Mouse (Mus musculus): ENCODE measurements around the gene Snapc5.
"Not testable (repeated sequence)": the region's sequence is repeated elsewhere in the genome, so short reads cannot be mapped to it uniquely, and the experiment has no call there.

Snapc5 gene

DNA sequence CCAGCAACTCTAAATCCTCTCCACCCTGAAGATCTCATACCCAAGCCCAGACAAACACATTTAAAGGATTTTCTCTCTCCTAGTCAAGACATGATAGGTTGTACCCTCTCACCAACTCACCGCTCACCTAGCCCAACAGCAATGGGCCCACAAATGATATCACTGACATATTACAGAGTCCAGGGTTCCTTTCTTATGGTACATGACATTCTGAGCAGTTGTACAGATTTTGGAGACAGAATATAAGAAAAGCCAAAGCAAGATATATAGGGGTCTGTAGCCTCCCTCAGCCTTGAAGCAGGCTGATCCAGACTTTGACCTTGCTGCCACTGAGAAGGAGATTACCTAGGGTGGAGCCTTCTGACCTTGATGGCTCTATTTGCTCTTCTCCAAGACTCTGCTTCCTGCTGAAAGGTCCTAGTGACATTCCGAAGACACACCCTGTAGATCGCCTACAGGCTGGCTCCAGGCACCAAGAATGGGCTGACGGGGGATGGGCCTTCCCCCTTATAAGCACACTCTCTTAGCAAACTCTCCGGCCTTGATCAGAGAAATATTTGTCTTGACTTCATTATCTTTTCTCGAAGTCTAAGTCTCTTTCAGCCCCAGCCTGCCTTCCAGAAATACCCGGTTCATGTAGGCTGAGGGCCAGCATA, 19.8 kb downstream of the Snapc5 start:
- not testable (repeated sequence) for DNase-seq (ENCODE audit: extremely low spot score)

DNA sequence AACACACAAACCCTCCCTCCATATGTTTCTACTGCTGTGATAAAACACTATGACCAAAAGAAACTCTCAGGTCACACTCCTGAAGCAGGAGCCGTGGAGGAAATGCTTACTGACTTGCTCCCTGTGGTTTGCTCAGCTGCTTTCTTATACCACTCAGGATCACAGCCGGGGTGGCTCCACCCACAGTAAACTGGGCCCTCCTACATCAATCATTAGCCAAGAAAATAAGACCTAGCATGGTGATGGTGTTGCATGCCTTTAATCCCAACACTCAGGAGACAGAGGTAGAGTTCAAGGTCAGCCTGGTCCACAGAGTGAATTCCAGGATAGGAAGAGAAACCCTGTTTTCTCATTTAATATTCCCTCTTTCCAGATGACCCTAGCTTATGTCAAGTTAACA, 20.8 kb downstream of the Snapc5 start:
- no peak for DNase-seq (ENCODE audit: extremely low spot score)

DNA sequence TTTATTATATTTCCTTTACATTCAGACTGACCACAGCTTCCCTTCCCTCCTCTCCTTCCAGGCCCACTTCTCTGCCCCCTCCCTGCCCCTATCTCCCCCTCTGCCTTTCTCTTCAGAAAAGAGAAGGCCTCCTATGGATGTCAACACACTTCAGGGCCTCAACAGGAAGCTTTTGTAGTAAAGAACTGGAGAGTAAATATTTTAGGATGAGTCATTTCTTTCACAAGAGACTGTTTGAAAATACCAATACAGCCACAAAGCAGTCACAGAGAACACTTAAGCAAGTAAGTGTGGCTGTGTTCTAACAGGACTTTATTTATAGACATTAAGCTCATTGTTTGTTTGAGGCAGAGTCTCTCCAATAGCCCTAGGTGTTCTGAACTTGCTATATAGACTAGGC, 23.3 kb downstream of the Snapc5 start:
- DNase-seq (ENCODE audit: extremely low spot score), result no peak

DNA sequence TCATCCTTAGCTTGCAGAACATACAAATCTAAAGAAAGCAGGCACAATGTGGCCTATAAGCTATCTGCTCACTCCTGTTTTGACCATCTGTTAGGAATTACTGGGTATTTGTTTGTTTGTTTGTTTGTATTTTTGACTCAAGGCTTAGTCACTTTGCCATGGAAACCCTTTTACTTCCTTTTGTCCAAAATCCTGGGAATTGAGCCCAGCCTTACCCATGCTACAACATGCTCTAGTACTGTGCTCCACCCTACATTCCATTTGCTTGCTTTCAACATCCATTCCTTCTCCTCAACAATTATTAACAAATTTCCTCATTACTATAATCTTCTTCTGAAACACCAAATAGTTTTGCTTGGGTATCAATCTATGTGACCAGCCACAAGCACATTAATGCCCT, 23.8 kb downstream of the Snapc5 start:
- no peak for DNase-seq (ENCODE audit: extremely low spot score)

DNA sequence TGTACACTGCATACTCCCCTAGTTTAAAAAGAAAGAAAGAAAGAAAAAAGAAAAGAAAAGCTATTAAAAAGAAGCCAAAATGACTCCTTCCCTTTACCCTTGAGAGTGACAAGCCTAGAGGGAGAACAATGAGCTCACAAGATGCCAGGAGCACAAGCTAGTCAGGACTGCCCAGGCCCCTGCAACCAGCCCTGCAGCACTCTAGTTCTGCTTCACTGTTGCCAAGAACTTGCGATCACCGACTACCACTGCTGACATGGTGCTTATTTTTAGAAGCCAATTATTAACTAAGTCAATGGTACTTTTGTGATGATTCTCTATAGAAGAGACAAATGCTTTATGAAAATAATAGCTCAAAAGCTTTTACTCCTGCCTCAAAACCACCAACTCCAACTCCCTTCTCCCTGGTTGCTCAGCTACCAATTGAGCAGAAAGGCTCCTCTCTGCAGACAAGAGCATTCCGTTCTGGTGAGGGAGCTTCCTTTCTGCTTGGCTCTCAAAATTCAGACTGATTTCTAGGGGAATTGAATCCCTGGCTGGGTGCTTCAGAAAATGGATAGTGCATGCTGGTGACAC, 28.5 kb downstream of the Snapc5 start:
- DNase-seq (ENCODE audit: extremely low spot score), result no peak

DNA sequence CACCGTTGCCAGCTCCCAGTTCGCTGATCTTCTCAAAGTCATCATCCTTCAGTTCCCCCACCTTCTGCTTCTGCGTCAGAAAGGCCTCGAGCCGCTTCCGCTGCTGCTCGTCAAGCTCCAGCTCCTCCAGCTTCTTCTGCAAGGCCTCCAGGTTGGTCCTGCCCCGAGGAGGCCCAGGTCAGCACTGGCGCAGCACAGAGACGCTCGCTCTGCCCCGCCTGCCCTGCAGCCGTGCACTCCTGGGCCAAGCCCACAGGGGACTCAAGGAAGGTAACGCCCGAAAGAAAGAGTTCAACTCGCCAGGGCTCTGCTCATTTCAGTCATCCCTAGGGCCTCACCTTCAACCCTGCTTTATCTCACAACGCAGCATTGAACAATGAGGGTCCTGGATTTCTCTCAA, 35.4 kb downstream of the Snapc5 start:
- DNase-seq (ENCODE audit: extremely low spot score), result no peak

DNA sequence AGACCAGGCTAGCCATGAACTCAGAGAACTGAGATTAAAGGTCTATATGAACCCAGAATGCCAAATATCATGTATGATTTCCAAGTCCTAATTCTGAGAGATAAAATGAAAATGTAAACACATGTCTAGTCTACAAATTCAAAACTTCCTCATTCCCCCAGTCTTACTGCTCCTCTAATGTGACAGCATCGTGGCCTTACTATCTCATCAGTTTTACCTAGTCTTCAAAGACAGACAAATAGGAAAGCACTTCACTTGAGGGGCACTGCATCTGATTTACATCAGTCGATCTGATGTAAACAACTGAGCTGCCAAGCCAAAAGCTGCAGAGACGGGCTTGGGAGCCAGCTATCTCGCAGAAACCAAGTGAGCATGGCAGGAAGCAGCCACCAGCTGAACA, 37.0 kb downstream of the Snapc5 start:
- no peak for DNase-seq (ENCODE audit: extremely low spot score)

DNA sequence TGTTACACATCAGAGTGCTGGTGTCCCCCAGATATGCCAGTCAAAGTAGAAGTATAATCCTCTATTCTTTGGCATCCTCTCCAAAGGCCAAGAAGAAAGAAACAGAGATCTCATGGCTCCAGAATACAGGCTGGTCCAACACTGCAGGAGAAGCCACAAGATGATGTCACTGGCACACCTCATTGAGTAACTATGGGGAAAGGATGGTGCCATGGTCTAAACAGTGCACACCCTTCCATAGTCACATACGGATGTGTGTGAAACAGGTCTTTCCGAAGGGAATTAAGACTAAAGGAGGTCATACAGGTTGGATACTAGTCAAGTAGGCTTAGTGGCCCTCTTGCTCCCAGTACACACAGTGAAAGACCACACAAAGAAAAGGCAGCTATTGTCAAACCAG, 37.6 kb downstream of the Snapc5 start:
- no peak for DNase-seq (ENCODE audit: extremely low spot score)

DNA sequence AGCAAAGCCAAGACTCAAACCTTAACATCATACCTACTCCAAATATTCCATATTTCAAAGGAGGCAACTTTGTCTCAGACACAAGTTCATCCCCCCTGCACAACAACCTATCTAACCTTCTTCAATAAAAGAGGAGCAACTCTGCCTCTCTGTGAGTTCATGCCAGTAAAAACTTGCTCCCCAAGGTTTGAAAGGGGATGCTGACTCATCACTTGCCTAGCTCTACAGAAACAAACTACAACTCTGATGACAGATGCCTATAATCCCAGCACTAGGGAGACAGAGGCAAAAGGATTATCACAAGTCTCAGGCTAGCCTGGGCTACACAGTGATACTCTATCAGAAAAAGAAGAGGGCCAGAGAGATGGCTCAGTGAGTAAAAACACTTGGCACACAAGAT, 38.8 kb downstream of the Snapc5 start:
- DNase-seq (ENCODE audit: extremely low spot score), result no peak

DNA sequence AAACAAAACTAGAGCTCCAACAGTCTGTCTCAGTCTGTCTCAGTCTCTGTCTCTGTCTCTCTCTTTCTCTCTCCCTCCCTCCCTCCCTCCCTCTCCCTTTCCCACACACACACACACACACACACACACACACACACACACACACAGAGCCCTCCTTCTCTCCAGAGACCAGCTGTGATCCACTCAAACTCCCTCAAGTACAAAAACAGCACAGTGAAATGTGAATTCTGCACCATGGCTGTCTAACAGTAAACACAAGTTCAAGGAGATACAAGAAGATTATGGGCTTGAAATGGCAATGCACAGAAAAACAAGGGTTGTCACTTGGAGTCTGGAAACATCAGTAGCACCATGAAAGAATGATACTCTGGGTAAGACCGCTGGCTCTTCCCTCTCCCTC, 40.2 kb downstream of the Snapc5 start:
- no peak for DNase-seq (ENCODE audit: extremely low spot score)

DNA sequence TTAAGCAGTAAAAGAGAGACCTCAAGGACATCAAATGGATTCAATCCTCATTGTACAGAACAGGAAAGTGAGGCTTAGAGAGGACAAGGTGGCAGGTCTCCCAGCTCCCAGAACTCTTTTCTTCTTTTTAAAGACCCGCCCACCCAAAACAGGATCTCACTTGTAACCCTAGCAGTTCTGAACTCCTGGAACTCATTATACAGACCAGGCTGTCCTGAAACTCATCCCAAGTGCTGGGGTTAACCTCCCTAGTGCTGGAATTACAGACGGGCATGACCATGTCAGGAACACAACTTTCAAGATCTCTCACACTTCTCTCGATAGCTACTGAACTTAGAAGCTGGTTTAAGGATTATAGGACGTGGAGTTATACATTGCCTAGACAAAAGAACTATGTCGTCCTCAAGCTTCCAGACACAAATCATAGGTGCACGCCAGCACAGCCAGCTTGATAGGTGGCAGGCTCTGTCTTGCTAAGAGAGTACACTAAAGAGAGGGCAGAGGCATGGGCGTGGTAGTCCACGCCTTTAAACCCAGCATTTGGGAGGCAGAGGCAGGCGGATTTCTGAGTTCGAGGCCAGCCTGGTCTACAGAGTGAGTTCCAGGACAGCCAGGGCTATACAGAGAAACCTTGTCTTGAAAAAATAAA, 40.8 kb downstream of the Snapc5 start:
- DNase-seq (ENCODE audit: extremely low spot score), result no peak

DNA sequence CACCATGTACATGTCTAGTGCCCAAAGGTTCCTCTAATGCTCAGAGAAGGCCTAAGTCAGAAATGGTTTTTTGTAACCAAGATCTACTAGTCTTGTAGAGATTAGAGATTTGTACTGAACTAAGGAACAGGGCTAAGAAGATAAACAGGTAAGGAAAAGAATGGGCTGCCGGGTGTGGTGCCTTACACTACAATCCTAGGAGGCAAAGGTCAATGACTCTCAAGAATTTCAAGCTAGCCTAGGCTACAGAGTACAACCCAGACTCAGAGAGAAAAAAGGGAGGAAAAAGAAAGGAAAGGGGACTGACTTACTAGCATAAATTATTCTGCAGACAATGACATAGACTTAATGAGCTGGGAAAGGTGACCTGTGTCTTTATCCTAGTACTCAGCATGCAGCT, 41.5 kb downstream of the Snapc5 start:
- no peak for DNase-seq (ENCODE audit: extremely low spot score)

DNA sequence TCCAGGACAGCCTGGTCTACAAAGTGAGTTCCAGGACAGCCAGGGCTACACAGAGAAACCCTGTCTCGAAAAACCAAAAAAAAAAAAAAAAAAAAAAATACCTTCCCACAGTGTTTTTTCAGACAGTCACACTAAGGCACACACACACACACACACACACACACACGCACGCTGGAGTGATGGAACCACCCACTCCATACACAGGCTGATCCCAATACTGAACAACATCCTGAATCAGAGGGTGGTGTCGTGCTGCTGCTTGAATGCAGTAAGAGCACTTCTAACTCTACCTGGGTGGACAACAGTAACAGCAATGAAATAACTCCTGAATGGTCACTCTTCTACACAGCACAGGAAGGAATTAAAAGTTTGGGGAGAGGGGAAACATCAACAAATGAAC, 42.4 kb downstream of the Snapc5 start:
- no peak for DNase-seq (ENCODE audit: extremely low spot score)

DNA sequence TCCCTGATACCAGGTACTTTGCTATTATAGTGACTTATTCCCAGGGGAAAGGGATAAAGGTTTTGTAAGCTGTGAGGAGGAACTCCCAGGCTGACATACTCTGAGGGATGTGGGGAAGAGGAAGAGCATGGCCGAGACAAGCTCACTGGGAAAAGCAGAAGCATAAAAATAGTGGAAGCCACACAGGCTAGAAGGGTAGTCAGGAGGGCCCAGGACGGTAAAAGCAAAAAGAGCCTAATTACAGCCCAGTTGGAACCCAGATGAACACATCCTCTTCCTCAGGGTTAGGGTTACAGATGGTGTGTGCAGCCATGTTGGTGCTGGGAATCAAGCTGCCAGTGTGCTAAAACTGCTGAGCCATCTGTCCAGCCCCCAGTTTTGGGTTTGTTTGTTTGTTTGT, 43.0 kb downstream of the Snapc5 start:
- no peak for DNase-seq (ENCODE audit: extremely low spot score)

DNA sequence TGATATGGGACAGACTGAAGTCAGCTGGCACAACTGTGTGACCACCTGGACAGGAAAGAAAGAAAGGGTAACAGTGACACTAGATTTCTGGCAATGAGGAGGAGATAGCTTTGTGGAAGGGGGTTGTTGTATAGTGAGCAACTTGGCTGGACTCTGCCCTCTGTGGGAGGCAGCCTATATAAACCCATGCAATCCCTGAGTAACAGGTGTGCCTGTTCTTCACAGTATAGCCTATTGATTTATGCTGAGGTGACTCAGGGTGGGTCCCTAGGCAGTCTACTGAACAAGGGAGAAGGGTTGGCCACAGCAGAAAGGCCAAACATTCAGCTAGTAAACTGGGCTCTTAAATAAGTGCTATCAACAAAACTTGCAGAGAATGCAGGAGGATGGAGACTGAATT, 46.7 kb downstream of the Snapc5 start:
- DNase-seq (ENCODE audit: extremely low spot score), result no peak

DNA sequence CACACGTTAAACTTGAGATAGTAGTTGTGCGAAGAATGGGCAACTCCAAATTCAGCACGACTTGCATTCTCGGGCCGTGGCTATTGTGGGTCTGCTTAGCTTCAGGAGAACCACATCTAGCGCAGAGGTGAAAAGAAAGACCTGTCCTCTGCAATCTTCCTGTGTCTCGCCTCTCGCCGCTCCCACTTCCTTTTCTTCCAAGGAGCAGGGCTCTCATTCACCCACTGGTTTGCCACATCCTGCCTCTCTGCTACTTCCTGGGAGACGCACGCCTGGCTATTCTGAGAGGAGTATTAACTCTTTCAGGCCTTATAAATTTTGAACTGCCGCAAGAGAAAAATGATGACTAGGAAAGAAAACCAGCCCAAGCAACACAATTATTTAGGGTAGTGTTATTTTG, 48.7 kb downstream of the Snapc5 start:
- DNase-seq (ENCODE audit: extremely low spot score), result no peak

DNA sequence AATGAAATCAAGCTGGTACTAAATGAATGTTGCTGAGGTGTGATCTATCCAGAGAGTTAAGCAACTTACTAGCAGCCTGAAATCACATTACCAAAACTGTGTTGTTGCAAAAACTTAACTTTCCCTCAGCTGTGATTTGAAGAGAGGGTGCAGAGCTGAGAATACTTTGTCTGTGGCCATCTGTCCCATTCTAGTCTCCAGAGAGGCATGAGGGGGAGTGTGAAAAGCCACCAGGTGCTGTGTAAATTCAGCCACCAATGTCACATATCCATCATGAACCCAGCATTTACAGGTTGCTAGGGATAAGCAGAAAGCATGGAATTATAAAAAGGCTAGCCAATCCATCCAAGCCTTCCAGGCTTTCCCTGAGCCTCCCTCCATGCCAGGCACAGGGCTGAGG, 49.9 kb downstream of the Snapc5 start:
- DNase-seq (ENCODE audit: extremely low spot score), result no peak

DNA sequence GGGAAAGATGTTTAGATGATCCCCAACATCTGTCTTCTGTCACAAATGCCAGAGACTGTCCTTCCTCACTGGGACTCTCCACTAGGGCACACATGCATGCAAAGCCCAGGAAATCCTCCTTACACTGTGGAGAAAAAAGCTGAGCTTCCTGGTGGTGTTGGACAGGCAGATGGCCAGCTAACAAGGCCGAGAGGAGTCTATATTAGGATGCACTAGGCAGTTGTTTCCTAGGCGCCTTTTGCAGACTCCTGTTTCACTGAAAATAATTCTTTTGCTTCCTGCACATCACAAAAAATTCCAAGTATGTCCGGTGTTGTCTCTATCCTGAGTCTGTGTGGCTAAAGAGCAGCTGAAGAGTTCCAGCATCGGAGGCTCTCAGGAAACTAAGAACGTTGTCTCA, 52.1 kb downstream of the Snapc5 start:
- no peak for DNase-seq (ENCODE audit: extremely low spot score)

DNA sequence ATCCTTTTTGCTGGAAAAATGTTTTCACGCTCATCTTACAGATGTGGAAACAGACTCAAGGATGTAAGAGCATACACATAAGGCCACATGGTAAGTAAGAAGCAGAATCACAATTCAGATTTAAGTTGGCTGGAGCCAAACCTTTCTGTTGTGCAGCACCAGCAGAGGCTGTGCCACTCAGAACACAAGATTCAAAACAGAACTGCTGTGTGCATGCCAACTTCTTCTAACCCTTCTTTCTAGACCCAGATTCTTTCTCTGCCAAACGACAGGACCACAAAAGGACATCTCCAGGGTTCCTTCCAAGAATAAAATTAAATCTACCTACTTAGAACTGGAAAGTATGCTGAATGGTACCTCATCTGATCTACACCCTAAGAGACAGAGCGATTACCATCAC, 52.6 kb downstream of the Snapc5 start:
- no peak for DNase-seq (ENCODE audit: extremely low spot score)

DNA sequence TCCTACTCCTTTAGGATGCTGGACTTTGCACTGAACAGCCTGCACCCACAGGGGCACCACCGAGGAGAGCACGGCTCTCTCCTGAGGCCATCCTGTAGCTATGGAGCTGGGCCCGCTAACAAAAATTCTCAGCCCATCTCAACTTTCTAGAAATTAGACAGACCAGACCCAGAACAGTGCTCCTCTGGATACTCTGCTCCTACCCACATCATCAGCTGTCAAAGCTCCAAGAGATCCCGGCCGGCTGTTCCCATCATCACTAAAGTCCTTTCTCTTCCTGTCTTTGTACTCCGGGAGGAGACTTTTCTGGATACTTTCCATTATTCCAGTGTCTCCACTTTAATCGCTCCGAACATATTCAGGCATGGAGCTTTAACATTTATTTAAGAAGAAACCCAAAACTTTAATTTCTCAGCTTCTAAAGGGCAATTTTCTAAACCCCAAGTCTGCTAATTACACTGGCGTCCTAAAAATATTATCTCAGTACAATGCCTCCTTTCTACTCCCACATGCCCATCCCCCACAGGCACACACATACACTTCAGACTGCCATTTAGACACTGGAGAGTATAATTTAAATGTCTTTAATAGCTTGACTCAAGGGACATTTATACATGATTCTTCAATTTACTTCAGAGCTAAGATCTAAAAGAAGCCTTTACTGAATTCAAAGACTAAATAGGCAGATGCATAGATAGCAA, 53.3 kb downstream of the Snapc5 start:
- peak; percentile 13 for DNase-seq (ENCODE audit: extremely low spot score)
